Mouse (Mus musculus): ENCODE measurements around the gene Cadm1.

The Cadm1 gene

DNA sequence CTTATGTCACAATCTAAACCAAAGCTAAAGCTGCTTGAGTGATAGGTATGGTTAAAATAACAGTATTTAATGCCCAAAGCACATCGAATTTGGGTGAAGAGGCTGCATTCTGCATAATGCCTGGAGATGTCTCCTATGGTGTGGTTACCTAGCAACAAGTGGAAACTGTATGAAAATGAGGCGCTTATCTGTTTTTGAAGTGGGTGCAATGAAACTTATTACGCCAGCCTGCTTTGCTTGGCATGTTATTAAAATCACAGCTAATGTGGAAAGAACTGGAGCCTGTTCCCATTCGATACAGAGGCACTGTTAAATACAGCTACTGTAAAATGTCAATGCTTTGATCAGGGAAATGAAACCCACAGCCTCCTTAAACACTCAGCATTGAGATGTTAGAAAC is 79.5 kb downstream of the Cadm1 start:
- DNase-seq, result no peak

GRCm38 (mm10) chr9:47610316-47610715 is 80.3 kb downstream of the Cadm1 start:
- no peak for DNase-seq

- no peak for DNase-seq
Observed at GRCm38 (mm10) chr9:47612894-47613412, 83.0 kb downstream of the Cadm1 start.

- DNase-seq, result no peak
Observed at GRCm38 (mm10) chr9:47615049-47615448, 85.1 kb downstream of the Cadm1 start.

GRCm38 (mm10) chr9:47616391-47616790 is 86.4 kb downstream of the Cadm1 start:
- DNase-seq, result no peak

GRCm38 (mm10) chr9:47619501-47620029 is 89.6 kb downstream of the Cadm1 start:
- no peak for DNase-seq

DNA sequence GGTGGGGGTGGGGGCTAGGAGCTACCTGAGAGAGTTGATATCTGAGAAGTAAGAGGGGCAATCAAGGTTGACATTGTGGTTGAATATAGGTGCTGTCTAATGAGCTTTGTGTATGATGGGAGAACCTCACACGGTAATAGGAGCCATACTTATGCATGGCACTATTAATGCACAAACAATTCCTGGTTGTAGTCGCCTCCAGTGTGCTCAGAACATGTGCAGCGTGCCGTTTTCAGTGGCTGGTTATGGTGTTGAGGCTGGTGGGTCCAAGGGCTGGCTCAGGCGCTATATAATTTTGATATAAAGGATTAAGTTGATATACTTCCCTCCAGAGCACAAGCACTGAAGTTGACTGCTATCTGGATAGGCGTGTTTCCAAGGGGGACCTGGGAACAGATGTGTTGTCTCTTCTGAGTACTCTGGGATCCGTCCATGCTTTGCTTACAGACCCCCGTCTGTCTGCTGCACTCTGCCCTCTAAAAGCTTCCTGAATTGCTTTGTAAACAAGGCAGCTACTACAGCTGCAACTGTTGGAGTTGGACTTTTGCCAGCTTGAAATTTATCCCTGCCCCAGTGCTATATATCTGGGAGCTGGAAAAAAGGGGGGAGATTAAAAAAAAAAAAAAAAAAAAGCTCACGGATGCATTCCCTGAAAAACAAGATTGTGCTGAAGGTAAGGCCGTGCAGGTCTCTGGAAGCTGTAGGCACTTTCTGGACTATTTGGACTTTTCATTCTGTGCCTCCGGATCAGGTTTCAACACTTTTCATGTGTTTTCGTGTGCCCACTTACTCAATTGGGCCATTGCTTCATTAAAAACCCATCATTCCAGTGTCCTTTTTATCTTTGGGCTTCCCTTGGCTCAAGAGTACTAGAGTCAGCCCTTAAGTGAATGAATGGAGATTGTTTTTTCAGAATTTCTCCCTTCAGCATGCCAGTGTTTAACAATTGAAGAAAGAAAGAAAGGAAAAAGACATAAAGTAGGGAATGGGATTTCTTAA is 93.8 kb downstream of the Cadm1 start:
- DNase-seq, result no peak

DNA sequence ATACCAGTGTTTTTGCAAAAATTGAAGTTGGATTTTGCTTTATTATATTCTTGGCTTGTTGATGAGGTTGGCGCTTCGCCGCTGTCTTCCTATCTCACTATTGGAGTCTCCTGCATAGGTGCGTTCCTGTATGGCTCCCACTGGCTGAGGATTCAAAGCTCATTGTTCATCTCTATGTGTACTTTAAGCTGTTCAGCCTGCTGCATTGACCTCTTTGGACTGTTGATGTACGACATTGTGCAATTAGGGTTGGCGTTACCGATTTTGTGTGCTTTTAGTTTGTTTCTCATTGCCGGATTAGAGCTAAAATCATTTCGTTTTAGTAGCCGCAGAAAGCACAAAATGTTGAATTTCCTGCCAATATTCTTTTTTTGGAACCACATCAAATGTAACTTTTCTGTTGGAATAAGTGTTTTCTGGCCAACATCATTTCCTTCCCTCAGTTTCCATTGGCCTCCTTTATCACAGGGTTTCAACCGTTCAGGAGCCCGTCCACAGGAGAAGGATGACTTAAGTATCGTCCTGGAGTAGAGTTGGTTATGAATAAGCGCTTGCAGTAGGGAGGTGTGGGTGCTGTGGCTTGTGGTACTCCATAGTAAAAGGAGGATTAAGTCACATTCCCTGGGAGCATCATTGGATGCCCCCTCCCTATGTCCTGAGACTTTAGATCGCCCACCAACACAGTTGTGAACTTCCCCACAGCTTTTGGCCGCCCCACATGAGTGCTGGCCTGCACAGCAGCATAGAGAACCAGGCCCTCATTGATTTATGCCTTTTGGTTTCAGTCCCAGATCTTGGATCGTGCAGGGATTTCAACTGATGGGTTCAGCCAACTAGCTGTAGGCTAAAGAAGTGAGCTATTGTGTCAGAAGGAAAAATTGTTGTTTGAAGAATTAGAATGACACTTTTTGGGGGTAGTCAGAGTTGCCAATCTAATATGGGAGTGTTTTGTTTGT is 94.9 kb downstream of the Cadm1 start:
- no peak for DNase-seq

DNA sequence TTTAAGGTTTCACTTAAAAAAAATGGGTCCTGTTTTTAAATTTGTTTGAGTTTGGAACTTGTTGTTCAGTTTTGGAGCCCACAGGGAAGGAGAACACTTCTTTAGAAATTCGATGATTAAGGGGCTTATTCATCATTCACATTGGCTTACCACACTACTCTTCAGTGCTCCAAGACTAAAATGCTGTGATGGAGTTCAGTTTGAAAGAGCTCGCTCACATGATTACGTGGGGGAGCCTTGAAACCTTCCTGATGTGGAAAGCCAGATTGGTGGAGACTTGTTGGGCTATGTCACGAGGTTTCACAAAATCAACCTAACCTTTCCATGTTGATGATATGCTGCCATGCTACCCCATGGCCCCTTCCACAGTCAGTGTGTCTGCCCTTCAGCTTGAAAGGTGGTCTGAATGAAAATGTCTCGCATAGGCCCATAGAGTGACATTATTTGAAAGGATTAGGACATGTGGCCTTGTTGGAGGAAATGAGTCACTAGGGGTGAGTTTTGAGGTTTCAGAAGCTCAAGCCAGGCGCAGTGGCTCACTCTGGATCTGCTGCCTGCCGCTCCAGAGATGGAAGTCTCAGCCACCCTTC is 95.7 kb downstream of the Cadm1 start:
- DNase-seq, result no peak

- no peak for DNase-seq
Observed at GRCm38 (mm10) chr9:47627966-47628365, 98.0 kb downstream of the Cadm1 start.

DNA sequence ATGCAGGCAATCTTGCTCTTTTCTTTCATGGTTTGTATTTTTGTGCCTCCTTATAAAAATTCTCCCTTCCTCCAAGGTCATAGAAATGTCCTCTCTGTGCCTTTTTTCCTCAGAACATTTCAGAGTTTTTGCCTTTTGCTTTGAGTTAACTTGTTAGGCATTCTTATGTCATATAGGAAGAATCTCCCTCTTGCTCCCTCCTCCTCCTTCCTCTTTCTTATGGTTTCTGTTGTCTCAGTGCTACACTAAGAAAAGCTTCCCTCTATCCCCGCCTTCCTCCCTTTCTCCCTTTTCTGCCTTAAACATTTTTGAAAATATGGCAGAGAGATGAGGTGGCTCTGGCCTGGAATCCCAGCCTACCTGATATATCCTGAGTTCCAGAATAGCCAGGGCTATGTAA is 98.6 kb downstream of the Cadm1 start:
- DNase-seq, result no peak

DNA sequence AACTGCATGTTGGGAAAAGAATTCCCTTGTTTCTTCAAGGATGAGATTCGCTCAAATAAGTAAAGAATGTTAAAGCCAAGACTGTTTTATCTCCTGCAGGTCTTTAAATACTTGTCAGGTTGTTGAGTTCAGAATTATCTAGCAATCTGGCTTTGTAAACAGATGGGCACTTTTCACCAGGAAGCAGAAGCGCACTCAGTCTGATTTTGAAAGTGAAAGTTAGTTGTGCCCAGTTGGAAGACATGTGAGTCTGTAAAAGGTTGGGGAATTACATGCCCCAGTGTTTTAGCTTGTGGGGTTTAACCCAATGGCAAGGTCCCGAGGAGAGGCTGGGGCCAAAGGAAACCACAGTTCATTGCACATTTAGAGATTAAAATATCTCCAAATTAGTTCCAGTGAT is 104.7 kb downstream of the Cadm1 start:
- DNase-seq, result no peak

DNA sequence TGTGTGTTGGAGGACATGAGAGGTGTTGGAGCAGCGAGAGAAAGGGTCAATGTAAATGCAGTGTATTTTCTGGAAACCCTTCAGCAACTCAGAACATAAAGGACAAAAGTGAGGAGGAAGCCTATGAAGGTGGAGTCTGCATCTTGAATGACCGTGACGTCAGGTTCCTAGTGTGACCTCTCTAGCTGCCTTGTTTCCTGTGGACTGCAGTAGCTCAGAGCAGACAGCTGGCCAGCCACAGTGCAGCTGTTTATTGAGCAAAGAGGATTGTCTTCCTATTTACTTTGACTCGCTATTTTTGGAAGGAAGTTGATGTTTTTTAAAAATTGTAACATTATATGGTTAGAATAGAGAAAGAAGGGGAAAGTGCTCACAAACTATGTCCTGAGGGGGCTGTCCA is 112.7 kb downstream of the Cadm1 start:
- DNase-seq, result no peak

DNA sequence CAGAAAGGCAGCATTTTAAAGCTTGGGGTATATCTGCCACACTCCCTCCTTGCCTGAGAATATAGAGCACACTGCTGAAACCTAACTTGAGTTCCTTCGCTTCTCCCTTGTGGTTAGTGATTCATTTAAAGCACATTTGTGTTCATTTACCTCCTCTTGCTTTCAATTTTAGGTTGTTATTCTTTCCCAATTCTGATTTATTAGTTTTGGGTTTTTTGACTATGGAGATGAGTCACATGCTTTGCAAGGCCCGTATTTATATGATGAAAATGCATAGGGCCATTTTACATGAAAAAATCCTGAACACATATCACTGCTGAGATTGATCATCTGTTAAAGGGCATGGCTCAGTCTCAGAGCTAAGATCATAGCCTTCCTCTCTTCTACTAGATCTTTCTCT is 115.1 kb downstream of the Cadm1 start:
- no peak for DNase-seq

- DNase-seq, result no peak
Observed at GRCm38 (mm10) chr9:47651431-47651830, 121.5 kb downstream of the Cadm1 start.

DNA sequence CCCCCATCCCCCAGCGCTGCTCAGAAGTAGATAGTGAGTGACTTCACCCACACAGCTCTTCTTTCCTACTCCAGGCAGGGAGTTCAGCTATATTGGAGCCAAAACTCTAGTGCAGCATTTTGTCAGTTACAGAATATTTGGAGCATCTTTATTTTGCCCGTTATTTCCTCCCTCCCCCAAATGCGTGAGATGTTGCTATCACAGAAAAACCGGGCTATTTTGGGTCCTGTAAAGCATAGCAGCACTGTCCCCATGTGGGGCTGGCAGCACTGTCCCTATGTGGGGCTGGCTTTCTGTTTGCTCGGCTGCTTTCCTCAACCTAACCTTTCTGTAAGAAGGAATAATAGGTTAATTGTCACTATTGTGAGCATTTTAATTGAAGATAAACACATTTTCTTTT is 122.2 kb downstream of the Cadm1 start:
- DNase-seq, result no peak

GRCm38 (mm10) chr9:47652936-47653335 is 123.0 kb downstream of the Cadm1 start:
- no peak for DNase-seq

GRCm38 (mm10) chr9:47659366-47660090 is 129.6 kb downstream of the Cadm1 start:
- DNase-seq, result no peak

- DNase-seq, result no peak
Observed at GRCm38 (mm10) chr9:47661611-47662010, 131.6 kb downstream of the Cadm1 start.

- DNase-seq, result no peak
Observed at GRCm38 (mm10) chr9:47669206-47669605, 139.2 kb downstream of the Cadm1 start.

DNA sequence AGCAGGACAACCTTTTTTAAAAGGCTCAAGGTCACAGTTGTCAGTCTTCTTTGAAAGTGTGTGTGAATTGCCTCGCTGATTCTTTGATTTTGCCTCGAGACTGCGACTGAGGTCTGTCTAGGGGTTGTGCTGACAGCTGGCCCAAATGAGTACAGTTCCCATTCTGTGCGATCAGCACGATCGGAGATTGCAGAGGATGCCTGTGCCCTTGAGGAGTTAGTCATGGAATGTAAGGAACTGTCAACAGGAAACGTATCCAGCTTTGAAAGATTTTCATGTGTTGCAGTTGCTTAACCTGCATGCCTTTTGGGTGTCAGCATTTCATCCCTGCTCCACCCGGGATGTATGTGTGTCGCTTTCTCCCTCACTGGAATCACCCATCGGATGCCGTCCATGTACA is 141.6 kb downstream of the Cadm1 start:
- DNase-seq, result no peak
